Mouse (Mus musculus) bone marrow, adult 2 months (tissue): Measurements from ENCODE around the gene Mrpl9.

Experiments
- CTCF ChIP-seq: fragments of 200-500 bp; IDR thresholded peaks from 2 replicates; pipeline ENCODE4 v1.5.1; 2011; ENCODE audit warnings: low read length, control low read depth; ENCODE audit not compliant: control insufficient read depth, insufficient read depth
- POLR2A ChIP-seq: fragments of 200-500 bp; IDR thresholded peaks from 2 replicates; pipeline ENCODE4 v1.6.1; 2011; ENCODE audit warnings: low read depth, mild to moderate bottlenecking, control low read depth, low read length, borderline replicate concordance; ENCODE audit not compliant: control insufficient read depth

GRCm38 (mm10) chr3:94402451-94402850, 40.7 kb upstream of the Mrpl9 start:
- TF ChIP-seq POLR2A (no peak), CTCF (no peak)
